Mouse (Mus musculus): ENCODE measurements at regions not wholly inside any gene's neighbourhood (a gene's known extent, or its start where the extent isn't known, plus 50 kb on each side); places are given as distances from the start of the nearest gene placed in this dataset.

DNA sequence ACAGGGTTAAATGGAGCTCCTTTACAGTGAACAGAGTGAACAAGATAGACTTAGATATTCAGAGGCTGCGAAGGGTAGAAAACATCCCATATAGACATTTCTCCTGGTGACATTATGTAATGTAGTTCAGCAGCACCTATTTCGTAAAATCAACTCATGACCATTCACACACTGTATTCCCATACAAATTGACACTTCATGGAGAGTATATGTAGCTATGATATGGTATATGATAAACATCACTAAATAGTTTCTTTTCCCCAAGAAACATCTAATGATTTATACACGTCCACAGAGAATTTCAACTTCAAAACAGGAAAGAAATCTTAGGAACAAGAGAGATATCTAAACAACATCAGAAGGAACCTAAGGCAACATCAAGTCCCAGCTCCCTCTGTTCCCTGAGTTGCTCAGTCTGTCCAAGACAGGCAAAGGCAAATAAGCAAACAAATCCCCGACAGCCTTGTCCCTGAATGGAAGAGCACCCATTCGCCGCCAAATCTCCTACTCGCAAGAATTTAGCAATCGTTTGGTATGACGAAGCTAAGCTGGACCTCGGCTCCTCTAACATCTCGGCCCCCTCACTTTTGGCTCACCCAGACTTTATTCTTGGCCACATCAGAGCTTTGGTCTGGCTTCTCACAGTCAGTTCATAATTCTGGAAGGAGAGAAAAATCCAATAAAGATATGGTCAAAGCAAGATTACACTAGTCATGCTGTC lies 148.0 kb downstream of the Cox18 start:
- TF ChIP-seq CTCF (IDR thresholded peaks at IDR 0.05; ENCODE audit: low read depth), result no peak
- TF ChIP-seq EP300 (IDR thresholded peaks at IDR 0.05; ENCODE audit: low read depth), result no peak

Measured in heart, postnatal 0 days (tissue).